Mouse (Mus musculus) testis, adult 2 months (tissue): ENCODE measurements around the gene Gusb. TPM values are rescaled to one million over a fixed set of nuclear protein-coding genes. Genes with fewer than 3 reads are reported as not detected.

Experiments
- H3K27ac ChIP-seq: fragments of 200-500 bp; 2 replicates; pipeline ENCODE4 v1.5.1; 2012; ENCODE audit warnings: low read depth, low read length; ENCODE audit not compliant: control insufficient read depth, insufficient read depth
- H3K27me3 ChIP-seq: fragments of 200-500 bp; 2 replicates; pipeline ENCODE4 v1.6.1; 2012; ENCODE audit warnings: mild to moderate bottlenecking, low read length, moderate library complexity; ENCODE audit not compliant: control insufficient read depth, insufficient read depth
- H3K36me3 ChIP-seq: fragments of 200-500 bp; 2 replicates; pipeline ENCODE4 v1.6.1; 2012; ENCODE audit warnings: mild to moderate bottlenecking, low read length; ENCODE audit not compliant: control insufficient read depth, insufficient read depth
- H3K4me1 ChIP-seq: fragments of 200-500 bp; 2 replicates; pipeline ENCODE4 v1.6.1; 2012; ENCODE audit warnings: low read length; ENCODE audit not compliant: control insufficient read depth, insufficient read depth
- H3K4me3 ChIP-seq: fragments of 200-500 bp; 2 replicates; pipeline ENCODE4 v1.5.1; 2012; ENCODE audit warnings: low read depth, mild to moderate bottlenecking, low read length, moderate library complexity, mixed read lengths; ENCODE audit not compliant: control insufficient read depth
- CTCF ChIP-seq: fragments of 200-500 bp; IDR thresholded peaks from 2 replicates; pipeline ENCODE4 v1.5.1; 2012; ENCODE audit warnings: low read depth, mild to moderate bottlenecking, inconsistent platforms, low read length, moderate library complexity; ENCODE audit not compliant: control insufficient read depth, insufficient read depth, insufficient replicate concordance
- POLR2A ChIP-seq: fragments of 200-500 bp; IDR thresholded peaks from 2 replicates; pipeline ENCODE4 v1.6.1; 2012; ENCODE audit warnings: low read depth, mild to moderate bottlenecking, inconsistent platforms, low read length, moderate library complexity; ENCODE audit not compliant: control insufficient read depth
- polyA plus RNA-seq: library from polyadenylated mRNA; depleted of rRNA; stranded (reverse); fragments of >200 nt; gene quantifications from 2 replicates; pipeline ENCODE4 v1.2.3, GENCODE M21; 2012

Gene Gusb
- polyA plus RNA-seq, 1 experiment, result 6.2 TPM

DNA sequence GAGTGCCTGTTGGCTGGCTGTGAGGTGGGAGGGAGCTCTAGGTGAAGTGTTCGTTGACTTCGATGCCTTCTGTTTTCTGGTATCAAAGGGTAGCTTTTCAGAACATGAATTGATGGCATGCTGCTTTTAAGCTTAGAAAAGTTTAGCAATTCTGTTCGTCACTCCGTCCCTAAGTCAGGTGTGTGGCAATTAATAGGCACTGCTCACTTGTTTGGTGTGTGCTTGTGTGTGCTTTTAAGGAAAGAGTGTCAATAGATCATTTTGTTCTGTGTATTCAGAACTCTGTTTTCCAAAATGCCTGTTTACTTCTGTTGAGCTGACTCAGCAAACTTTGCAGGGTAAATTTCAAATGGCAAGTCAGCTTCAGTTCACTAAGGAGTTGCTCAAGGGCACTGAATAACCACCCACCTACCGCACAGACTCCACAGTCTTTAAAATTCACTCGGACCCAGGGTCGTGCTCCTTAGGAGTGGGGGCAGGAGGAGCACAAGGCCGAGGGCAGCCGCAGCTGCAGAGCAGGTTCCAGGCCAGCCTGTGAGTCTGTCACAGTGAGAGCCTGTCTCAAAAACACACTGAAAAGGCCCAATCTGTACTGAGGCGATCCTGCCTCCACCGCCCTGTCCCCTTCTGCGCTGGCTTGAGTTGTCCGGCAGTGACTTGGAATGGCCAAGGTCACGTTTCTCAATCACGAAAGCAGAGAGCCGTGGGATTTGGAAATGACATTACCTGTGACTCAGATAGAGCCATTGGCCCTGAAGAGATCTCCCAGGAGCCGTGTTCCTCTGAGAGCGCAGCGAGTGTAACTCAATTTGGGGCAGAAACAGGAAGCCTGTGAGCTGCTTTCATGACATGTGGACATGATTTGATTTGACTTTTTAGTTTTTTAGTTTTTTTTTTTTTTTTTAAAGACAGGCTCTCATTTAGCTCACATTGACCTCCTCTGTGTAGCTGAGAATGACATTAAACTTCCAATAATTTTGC, 28.9 kb upstream of the Gusb start:
- TF ChIP-seq CTCF (no peak), POLR2A (no peak)
- Histone ChIP-seq H3K4me3 (no peak overlapping the region), H3K36me3 (no peaks in the 10 kb centered on the region; the same call in 1 of the 2 replicates), H3K4me1 (peaks cover 3% of the 10 kb centered on the region; the same call in 1 of the 2 replicates), H3K27ac (no peak overlapping the region), H3K27me3 (no peaks in the 10 kb centered on the region)

DNA sequence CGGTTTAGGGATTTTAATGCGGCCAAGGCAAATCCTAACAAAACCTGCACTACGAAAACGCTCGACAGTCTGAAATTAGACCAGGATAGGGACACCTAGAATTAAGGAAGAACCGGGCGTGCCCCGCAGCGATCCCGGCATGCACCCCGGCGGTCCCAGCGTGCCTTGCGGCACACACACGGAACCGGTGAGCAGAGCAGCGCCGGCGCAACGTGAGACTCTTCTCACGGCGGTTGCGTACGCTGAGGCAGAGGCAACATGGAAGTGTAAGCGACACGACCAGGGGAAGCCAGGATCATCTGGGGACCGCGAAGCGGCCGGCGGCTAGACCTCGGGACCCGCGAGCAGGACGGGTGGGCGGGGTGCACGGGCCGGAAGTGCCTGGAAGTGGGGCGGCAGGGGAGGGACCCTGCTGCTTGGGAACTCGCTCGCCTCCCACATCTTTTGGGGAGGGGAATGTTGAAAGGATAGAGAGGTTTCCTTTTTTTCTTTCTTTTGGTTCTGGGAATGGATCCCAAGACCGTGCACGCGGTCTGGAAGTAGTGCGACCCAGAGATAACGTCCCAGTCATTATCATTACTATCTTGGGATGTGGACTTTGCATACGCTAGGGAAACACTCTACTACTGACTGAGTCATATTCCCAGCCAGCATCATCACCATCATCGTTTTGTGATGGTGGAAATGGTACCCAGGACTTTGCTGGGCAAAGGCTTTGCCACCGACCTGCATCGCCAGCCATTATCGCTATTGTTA, 26.5 kb upstream of the Gusb start, which contains the start of the genes Asl and Crcp:
TSS of gene Asl (minus strand) at position 106 of the 756 bp plus-strand sequence.
TSS of gene Crcp (plus strand) at position 149 of the 756 bp plus-strand sequence.
- Histone ChIP-seq H3K36me3 (no peaks in the 10 kb centered on the region; the same call in 1 of the 2 replicates), H3K4me1 (peaks cover 4% of the 10 kb centered on the region), H3K27me3 (no peaks in the 10 kb centered on the region), H3K27ac (peak within 1 kb of the TSS; percentile 75), H3K4me3 (peak within 1 kb of the TSS; percentile 82)
- TF ChIP-seq CTCF (no peak), POLR2A (peak; percentile 91)

DNA sequence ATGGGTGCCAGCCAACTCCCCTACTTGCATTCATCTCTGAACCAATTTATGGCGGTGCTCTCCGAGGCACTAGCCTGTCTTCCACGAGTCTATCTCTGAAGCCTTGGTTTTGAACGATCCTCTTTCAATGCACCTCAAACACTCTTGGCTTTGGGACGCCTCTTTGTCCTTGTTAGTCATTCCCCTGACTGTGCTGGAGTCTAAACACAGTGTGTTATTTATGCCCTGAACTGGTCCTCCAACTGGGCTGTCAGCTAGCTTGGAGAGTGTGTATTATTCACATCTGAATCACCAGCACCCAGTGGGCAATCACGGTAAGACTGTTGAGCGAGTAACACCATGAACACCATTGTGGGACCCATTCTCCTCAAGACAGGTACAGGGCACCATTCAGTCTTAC, 24.8 kb upstream of the Gusb start:
- TF ChIP-seq POLR2A, result no peak
- TF ChIP-seq CTCF, result no peak
- peaks cover 12% of the 10 kb centered on the region for H3K4me1 ChIP-seq
- H3K36me3 ChIP-seq, result no peaks in the 10 kb centered on the region; the same call in 1 of the 2 replicates

DNA sequence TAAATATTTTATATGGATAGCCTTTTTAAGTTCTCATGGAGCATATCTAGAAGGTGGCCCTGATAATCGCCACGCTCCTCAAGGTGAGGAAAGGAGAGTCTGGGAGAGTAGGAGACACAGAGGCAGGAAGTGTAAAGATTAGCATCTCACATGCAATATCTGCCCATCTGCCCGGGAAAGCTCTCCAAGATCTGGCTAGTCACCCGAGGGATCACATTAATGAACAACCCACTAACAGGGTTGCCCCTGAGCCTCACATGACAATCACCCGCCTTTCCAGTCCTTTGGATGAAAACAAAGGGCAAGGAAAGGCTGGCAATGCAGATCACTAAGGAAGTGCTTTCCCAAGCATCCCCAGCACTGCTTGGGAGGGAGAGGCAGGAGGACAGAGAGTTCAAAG, 24.3 kb upstream of the Gusb start:
- Histone ChIP-seq H3K4me3 (no peak overlapping the region), H3K36me3 (no peaks in the 10 kb centered on the region; the same call in 1 of the 2 replicates), H3K27me3 (no peaks in the 10 kb centered on the region), H3K27ac (no peak overlapping the region), H3K4me1 (peaks cover 12% of the 10 kb centered on the region)
- no peak for TF ChIP-seq POLR2A
- TF ChIP-seq CTCF, result no peak

More for the DNA sequence above, 24.8 kb upstream of the Gusb start:
- Histone ChIP-seq H3K27ac (no peak overlapping the region), H3K4me3 (no peak overlapping the region), H3K27me3 (no peaks in the 10 kb centered on the region)

DNA sequence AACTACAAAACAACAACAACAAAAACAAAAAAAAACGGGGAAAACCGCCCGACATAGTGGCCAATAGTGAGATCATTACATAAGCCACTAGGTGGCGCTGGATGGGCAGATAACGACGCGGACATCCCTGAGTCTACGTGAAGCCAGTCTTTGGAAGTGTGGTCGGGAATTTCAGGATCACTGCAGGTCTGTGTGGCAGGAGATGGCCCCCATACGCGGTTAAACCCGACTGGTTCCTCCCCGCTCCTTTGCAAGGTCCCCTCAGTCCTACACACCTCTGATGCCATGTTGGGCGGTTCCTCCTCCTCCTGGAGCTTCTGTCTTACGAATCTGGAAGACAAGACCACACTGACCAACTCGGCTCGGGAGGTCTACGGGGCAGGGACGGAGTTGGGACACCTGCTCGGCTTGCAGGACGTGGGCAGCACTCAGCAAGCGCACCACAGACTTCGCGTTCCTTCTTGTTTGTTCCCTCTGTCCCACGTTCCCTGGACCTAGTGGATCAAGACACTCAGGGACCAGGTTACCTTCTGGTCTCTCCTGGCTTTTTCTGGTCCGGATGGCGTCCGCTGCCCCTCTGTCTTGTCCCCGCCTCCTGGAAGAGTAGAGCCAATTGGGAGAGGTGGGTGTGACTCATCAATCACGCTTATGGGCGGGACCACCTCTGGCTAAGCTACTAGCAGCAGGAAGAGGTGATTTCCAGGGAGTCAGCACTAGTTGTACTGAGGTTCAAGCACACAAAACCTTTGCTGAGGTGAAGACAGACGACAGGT, 21.1 kb upstream of the Gusb start:
- no peaks in the 10 kb centered on the region for H3K27me3 ChIP-seq
- TF ChIP-seq POLR2A (no peak), CTCF (peak; percentile 83; the same call in 1 of the 2 replicates)
- peak overlapping the region; percentile 12; the same call in 1 of the 2 replicates for H3K27ac ChIP-seq
- H3K4me1 ChIP-seq, result peaks cover 12% of the 10 kb centered on the region
- H3K4me3 ChIP-seq, result peak overlapping the region; percentile 73
- H3K36me3 ChIP-seq, result no peaks in the 10 kb centered on the region

DNA sequence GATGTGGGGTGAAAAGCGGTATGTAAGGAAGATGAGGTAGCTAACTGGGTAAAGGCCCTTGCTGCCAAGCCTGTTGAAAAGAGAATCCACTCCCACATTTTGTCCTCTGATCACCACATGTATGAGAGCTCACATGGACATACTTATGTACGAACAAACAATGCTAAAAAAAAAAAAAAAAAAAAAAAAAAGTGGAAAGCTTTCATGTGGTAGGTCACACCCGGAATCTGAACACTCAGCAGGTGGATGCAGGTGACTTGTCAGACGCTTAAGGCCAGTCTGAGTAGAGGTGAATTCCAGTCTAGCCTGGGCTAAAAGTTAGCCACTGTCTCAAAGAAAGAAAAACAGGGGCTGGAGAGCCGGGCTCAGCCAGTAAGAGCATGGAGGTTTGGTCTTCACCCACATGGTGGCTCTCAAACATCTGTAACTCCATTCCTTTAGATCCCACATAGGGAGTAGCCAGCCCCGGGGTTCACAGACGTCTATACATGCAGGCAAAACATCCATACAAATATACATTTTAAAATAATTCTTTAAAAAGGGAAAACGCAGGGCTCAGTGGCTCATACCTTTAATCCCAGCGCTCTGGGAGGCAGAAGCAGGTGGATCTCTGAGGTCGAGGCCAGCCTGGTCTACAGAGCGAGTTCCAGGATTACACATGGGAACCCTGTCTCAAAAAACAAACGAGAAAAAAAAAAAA, 20.4 kb upstream of the Gusb start:
- Histone ChIP-seq H3K4me1 (peaks cover 12% of the 10 kb centered on the region), H3K4me3 (peak overlapping the region; percentile 73), H3K27ac (peak overlapping the region; percentile 52), H3K27me3 (no peaks in the 10 kb centered on the region), H3K36me3 (no peaks in the 10 kb centered on the region; the same call in 1 of the 2 replicates)
- TF ChIP-seq POLR2A (no peak), CTCF (no peak)
